Mouse (Mus musculus) thymus, adult 2 months (tissue): ENCODE data around the gene Gm826.

ENCODE experiments used
- CTCF ChIP-seq: fragments of 200-500 bp; IDR thresholded peaks from 2 replicates; pipeline ENCODE4 v1.5.1; 2012; ENCODE audit warnings: mild to moderate bottlenecking, control low read depth, low read length, moderate library complexity, borderline replicate concordance; ENCODE audit not compliant: control insufficient read depth, poor library complexity, insufficient read depth; ENCODE audit errors: extremely low read depth
- POLR2A ChIP-seq: fragments of 200-500 bp; IDR thresholded peaks from 2 replicates; pipeline ENCODE4 v1.6.1; 2012; ENCODE audit warnings: mild to moderate bottlenecking, low read length, control low read depth, moderate library complexity; ENCODE audit not compliant: control insufficient read depth, poor library complexity, insufficient read depth; ENCODE audit errors: extremely low read depth

DNA sequence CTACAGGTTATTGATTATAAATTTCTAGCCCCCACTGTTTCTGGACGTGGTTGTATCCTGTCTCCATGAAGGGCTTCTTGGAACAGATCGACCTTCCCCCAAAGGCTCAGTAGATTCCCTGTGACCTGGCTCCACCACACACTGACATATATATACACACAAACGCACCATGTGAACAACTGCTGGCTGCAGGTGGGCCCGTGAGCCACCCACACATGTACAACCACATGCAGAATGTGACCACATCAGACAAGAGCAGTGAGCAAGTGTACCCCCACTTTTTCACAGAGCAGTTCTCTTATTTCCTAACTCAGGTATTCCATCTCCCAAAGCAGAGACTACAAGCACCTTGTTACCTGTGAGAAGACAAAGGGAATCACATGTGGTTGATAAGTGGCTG is 6.2 kb downstream of the Gm826 start:
- TF ChIP-seq CTCF (no peak), POLR2A (peak; percentile 26; the same call in 1 of the 2 replicates)
